8 mouse cellular contexts compared by ENCODE assay signal in genomic region chr9:100546594-100546910, GRCm38 (mm10). TPM values are rescaled to one million over a fixed set of nuclear protein-coding genes. Genes with fewer than 3 reads are reported as not detected.
DNase-seq lines count a peak whose midpoint lies in the region; ATAC-seq and TF ChIP-seq lines count a peak whose summit lies in the region.

No protein-coding gene starts in this region.

- peak overlapping the region; percentile 56 for H3K4me2 ChIP-seq in forebrain, embryonic 16.5 days (ENCODE audit: low read length)
- peak overlapping the region; percentile 93 for H3K4me2 ChIP-seq in liver, postnatal 0 days (ENCODE audit: low read depth, low read length)
- H3K4me2 ChIP-seq in stomach, postnatal 0 days (replicated peaks; ENCODE audit: low read depth), result peak overlapping the region; percentile 58

- peaks cover 6% of the 10 kb centered on the region; the same call in 1 of the 2 replicates for H3K9me3 ChIP-seq in forebrain, embryonic 16.5 days (ENCODE audit: control insufficient read depth, low read length)
- H3K9me3 ChIP-seq in liver, postnatal 0 days (ENCODE audit: low read length), result peaks cover 7% of the 10 kb centered on the region
- H3K9me3 ChIP-seq in stomach, postnatal 0 days (ENCODE audit: control insufficient read depth, low read length), result peaks cover 6% of the 10 kb centered on the region; the same call in 1 of the 2 replicates

- no peak for TF ChIP-seq EP300 in liver, postnatal 0 days (IDR thresholded peaks at IDR 0.05; ENCODE audit: low read depth)
- no peak for TF ChIP-seq EP300 in stomach, postnatal 0 days (optimal IDR thresholded peaks at IDR 0.05)

- no peak for DNase-seq in kidney, adult 2 months
- DNase-seq in kidney, adult 11 months, result no peak
- DNase-seq in liver, postnatal 0 days, result no peak
- DNase-seq in stomach, postnatal 0 days (ENCODE audit: low spot score), result peak; percentile 48
- DNase-seq in right cerebral cortex, postnatal 14 days, result no peak
- DNase-seq in frontal cortex, postnatal 36 days (ENCODE audit: low spot score in 2 of 2), result no peak

- H3K27me3 ChIP-seq in kidney, adult 2 months (replicated peaks; ENCODE audit: control insufficient read depth, insufficient read depth, low read length), result no peaks in the 10 kb centered on the region
- no peaks in the 10 kb centered on the region for H3K27me3 ChIP-seq in forebrain, embryonic 16.5 days (replicated peaks; ENCODE audit: control insufficient read depth, insufficient read depth, low read length)
- no peaks in the 10 kb centered on the region for H3K27me3 ChIP-seq in liver, postnatal 0 days (ENCODE audit: insufficient read depth, low read length)
- no peaks in the 10 kb centered on the region for H3K27me3 ChIP-seq in stomach, postnatal 0 days (ENCODE audit: control insufficient read depth, insufficient read depth, low read length)

- no peak for TF ChIP-seq POLR2A in kidney, adult 2 months (IDR thresholded peaks at IDR 0.05; ENCODE audit: low read depth, low read length)
- no peak for TF ChIP-seq POLR2A in bone marrow, adult 2 months (IDR thresholded peaks at IDR 0.05; ENCODE audit: borderline replicate concordance, control insufficient read depth, low read depth, low read length)

- H3K36me3 ChIP-seq in kidney, adult 2 months (ENCODE audit: control insufficient read depth, insufficient read depth, low read length), result no peaks in the 10 kb centered on the region
- no peaks in the 10 kb centered on the region for H3K36me3 ChIP-seq in forebrain, embryonic 16.5 days (ENCODE audit: control insufficient read depth, insufficient read depth)
- H3K36me3 ChIP-seq in liver, postnatal 0 days (replicated peaks; ENCODE audit: insufficient read depth, low read length), result no peaks in the 10 kb centered on the region
- no peaks in the 10 kb centered on the region; the same call in 1 of the 2 replicates for H3K36me3 ChIP-seq in stomach, postnatal 0 days (ENCODE audit: control insufficient read depth, insufficient read depth, low read length)

- WGBS in kidney, adult 2 months, result 4% methylated on average over 9 of the region's 9 CpGs
- WGBS in bone marrow, adult 2 months, result 2% methylated on average over 9 of the region's 9 CpGs
- WGBS in forebrain, embryonic 16.5 days, result 11% methylated on average over 9 of the region's 9 CpGs
- WGBS in liver, postnatal 0 days (ENCODE audit: insufficient replicate concordance), result 6% methylated on average over 9 of the region's 9 CpGs
- 6% methylated on average over 9 of the region's 9 CpGs for WGBS in stomach, postnatal 0 days

- ATAC-seq in forebrain, embryonic 16.5 days, result peak; percentile 16
- ATAC-seq in liver, postnatal 0 days, result peak; percentile 26
- peak; percentile 46 for ATAC-seq in stomach, postnatal 0 days (ENCODE audit: low FRiP score, low TSS enrichment)

- peak overlapping the region; percentile 75 for H3K27ac ChIP-seq in kidney, adult 2 months (ENCODE audit: insufficient read depth, low read depth, low read length)
- peak overlapping the region; percentile 100 for H3K27ac ChIP-seq in bone marrow, adult 2 months (ENCODE audit: control insufficient read depth, insufficient read depth, low read depth, low read length, poor library complexity)
- H3K27ac ChIP-seq in forebrain, embryonic 16.5 days (ENCODE audit: low read length), result peak overlapping the region; percentile 74
- H3K27ac ChIP-seq in liver, postnatal 0 days (ENCODE audit: low read depth), result peak overlapping the region; percentile 95
- peak overlapping the region; percentile 92 for H3K27ac ChIP-seq in stomach, postnatal 0 days (replicated peaks)

- H3K4me1 ChIP-seq in kidney, adult 2 months (ENCODE audit: control insufficient read depth, insufficient read depth, low read length), result no peaks in the 10 kb centered on the region; the same call in 1 of the 2 replicates
- no peaks in the 10 kb centered on the region for H3K4me1 ChIP-seq in bone marrow, adult 2 months (ENCODE audit: control insufficient read depth, insufficient read depth, low read length)
- H3K4me1 ChIP-seq in forebrain, embryonic 16.5 days (replicated peaks; ENCODE audit: control insufficient read depth, insufficient read depth, low read length), result peaks cover 16% of the 10 kb centered on the region
- peaks cover 7% of the 10 kb centered on the region; the same call in 1 of the 2 replicates for H3K4me1 ChIP-seq in liver, postnatal 0 days (ENCODE audit: insufficient read depth)
- H3K4me1 ChIP-seq in stomach, postnatal 0 days (replicated peaks; ENCODE audit: control insufficient read depth, insufficient read depth), result 0 out of 2 replicates have a peak, but pooled peaks cover 2% of the 10 kb centered on the region

- peak overlapping the region; percentile 58 for H3K9ac ChIP-seq in forebrain, embryonic 16.5 days (replicated peaks; ENCODE audit: low read depth, low read length)
- peak overlapping the region; percentile 95 for H3K9ac ChIP-seq in liver, postnatal 0 days (replicated peaks)
- H3K9ac ChIP-seq in stomach, postnatal 0 days (ENCODE audit: low read length), result peak overlapping the region; percentile 90

- TF ChIP-seq CTCF in kidney, adult 2 months (conservative IDR thresholded peaks at IDR 0.05; ENCODE audit: insufficient read depth, insufficient read length, low read depth, low read length), result 0 out of 2 replicates have a peak, but pooled peaks have one; percentile 17
- TF ChIP-seq CTCF in bone marrow, adult 2 months (IDR thresholded peaks at IDR 0.05; ENCODE audit: control insufficient read depth, insufficient read depth, low read length), result no peak
- no peak; the same call in 1 of the 2 replicates for TF ChIP-seq CTCF in liver, postnatal 0 days (IDR thresholded peaks at IDR 0.05; ENCODE audit: low read depth)
- TF ChIP-seq CTCF in stomach, postnatal 0 days (IDR thresholded peaks at IDR 0.05; ENCODE audit: low read depth), result no peak

- peak overlapping the region; percentile 86 for H3K4me3 ChIP-seq in kidney, adult 2 months (ENCODE audit: insufficient read depth, low read depth, low read length)
- H3K4me3 ChIP-seq in bone marrow, adult 2 months (replicated peaks; ENCODE audit: control insufficient read depth, low read depth, low read length), result peak overlapping the region; percentile 100
- H3K4me3 ChIP-seq in forebrain, embryonic 16.5 days (replicated peaks; ENCODE audit: low read length), result peak overlapping the region; percentile 94
- peak overlapping the region; percentile 96 for H3K4me3 ChIP-seq in liver, postnatal 0 days (ENCODE audit: low read depth, low read length)
- peak overlapping the region; percentile 98 for H3K4me3 ChIP-seq in stomach, postnatal 0 days (ENCODE audit: low read depth, low read length)

RNA-seq across cellular contexts. Expression of gene Nck1, which starts 0.6 kb away (rescaled TPM):
- polyA plus RNA-seq in kidney, adult 2 months (2012; rRNA removed), result 3.1 and 5.7 TPM in 2 replicates
- polyA plus RNA-seq in bone marrow, adult 2 months (2011; ENCODE audit: insufficient read depth, insufficient read length, low replicate concordance, missing spikeins), result 13.2 and 21.5 TPM in 2 replicates
- 44.8 and 47.3 TPM in 2 replicates for polyA plus RNA-seq in forebrain, embryonic 16.5 days (2015; fragmentation: Nextera tagmentation; extraction: Ambion mirVana)
- polyA plus RNA-seq in liver, postnatal 0 days (2015; fragmentation: Nextera tagmentation; extraction: Ambion mirVana), result 26.3 and 31.8 TPM in 2 replicates
- 44.7 and 46.6 TPM in 2 replicates for polyA plus RNA-seq in stomach, postnatal 0 days (2015; fragmentation: Nextera tagmentation; extraction: Ambion mirVana)

RNA-seq across cellular contexts. Expression of gene Slc35g2, which starts 24.3 kb away (rescaled TPM):
- 2.1 and 2.3 TPM in 2 replicates for polyA plus RNA-seq in kidney, adult 2 months (2012; rRNA removed)
- 0.95 TPM in 1 of 2 replicates, not detected in the other for polyA plus RNA-seq in bone marrow, adult 2 months (2011; ENCODE audit: insufficient read depth, insufficient read length, low replicate concordance, missing spikeins)
- polyA plus RNA-seq in forebrain, embryonic 16.5 days (2015; fragmentation: Nextera tagmentation; extraction: Ambion mirVana), result 6.7 and 8.4 TPM in 2 replicates
- 1.4 and 1.6 TPM in 2 replicates for polyA plus RNA-seq in liver, postnatal 0 days (2015; fragmentation: Nextera tagmentation; extraction: Ambion mirVana)
- 6.9 and 7.7 TPM in 2 replicates for polyA plus RNA-seq in stomach, postnatal 0 days (2015; fragmentation: Nextera tagmentation; extraction: Ambion mirVana)

RNA-seq across cellular contexts. Expression of gene Stag1, which starts 51.0 kb away (rescaled TPM):
- polyA plus RNA-seq in kidney, adult 2 months (2012; rRNA removed), result 3.4 and 5.1 TPM in 2 replicates
- polyA plus RNA-seq in bone marrow, adult 2 months (2011; ENCODE audit: insufficient read depth, insufficient read length, low replicate concordance, missing spikeins), result 23.4 and 38.6 TPM in 2 replicates
- polyA plus RNA-seq in forebrain, embryonic 16.5 days (2015; fragmentation: Nextera tagmentation; extraction: Ambion mirVana), result 36.0 and 38.6 TPM in 2 replicates
- polyA plus RNA-seq in liver, postnatal 0 days (2015; fragmentation: Nextera tagmentation; extraction: Ambion mirVana), result 17.3 and 20.4 TPM in 2 replicates
- polyA plus RNA-seq in stomach, postnatal 0 days (2015; fragmentation: Nextera tagmentation; extraction: Ambion mirVana), result 15.7 and 25.0 TPM in 2 replicates

RNA-seq across cellular contexts. Expression of gene Il20rb, which starts 60.0 kb away (rescaled TPM):
- 1.4 and 1.9 TPM in 2 replicates for polyA plus RNA-seq in kidney, adult 2 months (2012; rRNA removed)
- 1.4 and 2.3 TPM in 2 replicates for polyA plus RNA-seq in bone marrow, adult 2 months (2011; ENCODE audit: insufficient read depth, insufficient read length, low replicate concordance, missing spikeins)
- polyA plus RNA-seq in forebrain, embryonic 16.5 days (2015; fragmentation: Nextera tagmentation; extraction: Ambion mirVana), result 0.53 and 0.60 TPM in 2 replicates
- polyA plus RNA-seq in liver, postnatal 0 days (2015; fragmentation: Nextera tagmentation; extraction: Ambion mirVana), result 0.48 and 0.88 TPM in 2 replicates
- polyA plus RNA-seq in stomach, postnatal 0 days (2015; fragmentation: Nextera tagmentation; extraction: Ambion mirVana), result 4.8 and 5.1 TPM in 2 replicates
